Mouse (Mus musculus) lung, adult 2 months (tissue): ENCODE results near the gene Pus7.

Source experiments
- CTCF ChIP-seq: fragments of 200-500 bp; IDR thresholded peaks from 2 replicates; pipeline ENCODE4 v1.5.1; 2011; ENCODE audit warnings: mild to moderate bottlenecking, low read length, control low read depth; ENCODE audit not compliant: insufficient read depth
- POLR2A ChIP-seq: fragments of 200-500 bp; IDR thresholded peaks from 2 replicates; pipeline ENCODE4 v1.6.1; 2011; ENCODE audit warnings: low read depth, mild to moderate bottlenecking, control low read depth, low read length, borderline replicate concordance; ENCODE audit errors: extremely low read depth

DNA sequence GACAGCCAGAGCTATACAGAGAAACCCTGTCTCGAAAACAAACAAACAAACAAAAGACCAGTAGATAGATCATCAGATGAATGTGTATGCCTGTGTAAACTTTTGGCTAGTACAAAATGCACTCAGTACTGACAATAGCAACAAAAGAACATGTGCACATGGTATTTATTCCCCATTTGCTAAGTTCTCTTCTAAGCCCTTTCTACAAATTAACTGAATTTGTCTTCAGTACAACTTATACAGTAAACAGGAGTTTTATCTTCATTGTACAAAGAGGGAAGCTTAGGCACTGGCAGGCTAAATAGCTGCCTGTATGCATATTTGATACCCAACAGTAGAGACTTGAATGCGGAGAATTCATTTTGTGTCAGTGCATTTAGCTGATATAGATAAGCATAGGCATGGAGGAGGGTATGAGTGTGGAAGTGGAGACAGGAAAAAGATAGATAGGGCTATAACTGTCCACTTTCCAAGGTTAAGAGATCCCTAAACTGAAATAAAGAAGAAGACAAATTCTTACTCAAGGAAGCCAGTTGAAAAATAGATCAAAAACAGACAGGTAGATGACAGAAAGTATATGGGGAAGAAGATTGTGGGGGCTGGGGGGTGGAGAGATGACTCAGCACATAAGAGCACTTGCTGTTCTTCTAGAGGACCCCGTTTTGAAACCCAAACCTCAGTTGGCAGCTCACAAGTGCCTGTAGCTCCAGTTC, 65.9 kb downstream of the Pus7 start:
- TF ChIP-seq POLR2A: no peak
- TF ChIP-seq CTCF: no peak
